Mouse (Mus musculus): ENCODE data around the gene Tlk2. TPM values are rescaled to one million over a fixed set of nuclear protein-coding genes. Genes with fewer than 3 reads are reported as not detected.
"Not testable (repeated sequence)": the region's sequence is repeated elsewhere in the genome, so short reads cannot be mapped to it uniquely, and the experiment has no call there.

The Tlk2 gene
- total RNA-seq (2022), result 10 to 100 TPM; 48.1 to 53.5 (median 53.0) TPM

- no peak for DNase-seq (ENCODE audit: low spot score in 2 of 2)
Observed at GRCm38 (mm10) chr11:105178516-105178915, at the start of gene Tlk2. Tlk2 (plus strand) TSS chr11:105178807.

GRCm38 (mm10) chr11:105135692-105136091 is 42.9 kb upstream of the Tlk2 start:
- DNase-seq (ENCODE audit: low spot score in 2 of 2), result no peak

- DNase-seq (ENCODE audit: low spot score in 2 of 2), result not testable (repeated sequence)
Observed at GRCm38 (mm10) chr11:105137255-105137654, 41.4 kb upstream of the Tlk2 start.

GRCm38 (mm10) chr11:105140512-105140911 is 38.1 kb upstream of the Tlk2 start:
- DNase-seq (ENCODE audit: low spot score in 2 of 2), result not testable (repeated sequence)

GRCm38 (mm10) chr11:105141115-105141514 is 37.5 kb upstream of the Tlk2 start:
- no peak for DNase-seq (ENCODE audit: low spot score in 2 of 2)

- no peak for DNase-seq (ENCODE audit: low spot score in 2 of 2)
Observed at GRCm38 (mm10) chr11:105143564-105143963, 35.0 kb upstream of the Tlk2 start.

GRCm38 (mm10) chr11:105144084-105144483 is 34.5 kb upstream of the Tlk2 start:
- no peak for DNase-seq (ENCODE audit: low spot score in 2 of 2)

GRCm38 (mm10) chr11:105144508-105145210 is 33.9 kb upstream of the Tlk2 start:
- no peak for DNase-seq (ENCODE audit: low spot score in 2 of 2)

GRCm38 (mm10) chr11:105145211-105145610 is 33.4 kb upstream of the Tlk2 start:
- DNase-seq (ENCODE audit: low spot score in 2 of 2), result no peak

GRCm38 (mm10) chr11:105146593-105146992 is 32.0 kb upstream of the Tlk2 start, which contains the start of gene Gm10842:
Gm10842 (plus strand) TSS chr11:105146893.
- no peak for DNase-seq (ENCODE audit: low spot score in 2 of 2)

- no peak for DNase-seq (ENCODE audit: low spot score in 2 of 2)
Observed at GRCm38 (mm10) chr11:105149353-105149752, 29.3 kb upstream of the Tlk2 start.

GRCm38 (mm10) chr11:105149766-105150165 is 28.8 kb upstream of the Tlk2 start:
- DNase-seq (ENCODE audit: low spot score in 2 of 2), result no peak

GRCm38 (mm10) chr11:105150691-105151090 is 27.9 kb upstream of the Tlk2 start:
- no peak for DNase-seq (ENCODE audit: low spot score in 2 of 2)

- no peak for DNase-seq (ENCODE audit: low spot score in 2 of 2)
Observed at GRCm38 (mm10) chr11:105151226-105152016, 27.2 kb upstream of the Tlk2 start.

GRCm38 (mm10) chr11:105152017-105152300 is 26.6 kb upstream of the Tlk2 start:
- DNase-seq (ENCODE audit: low spot score in 2 of 2), result no peak

- DNase-seq (ENCODE audit: low spot score in 2 of 2), result no peak
Observed at GRCm38 (mm10) chr11:105152357-105152899, 26.2 kb upstream of the Tlk2 start.

GRCm38 (mm10) chr11:105153068-105153833 is 25.4 kb upstream of the Tlk2 start:
- no peak for DNase-seq (ENCODE audit: low spot score in 2 of 2)

- DNase-seq (ENCODE audit: low spot score in 2 of 2), result no peak
Observed at GRCm38 (mm10) chr11:105155915-105156314, 22.7 kb upstream of the Tlk2 start.

GRCm38 (mm10) chr11:105156748-105157267 is 21.8 kb upstream of the Tlk2 start:
- DNase-seq (ENCODE audit: low spot score in 2 of 2), result no peak

- no peak for DNase-seq (ENCODE audit: low spot score in 2 of 2)
Observed at GRCm38 (mm10) chr11:105158047-105158446, 20.6 kb upstream of the Tlk2 start.

GRCm38 (mm10) chr11:105159673-105160360 is 18.8 kb upstream of the Tlk2 start:
- no peak for DNase-seq (ENCODE audit: low spot score in 2 of 2)
